Mouse (Mus musculus): ENCODE measurements around the gene Adal. TPM values are rescaled to one million over a fixed set of nuclear protein-coding genes. Genes with fewer than 3 reads are reported as not detected.

Gene Adal
- total RNA-seq, 2 experiments from 2014 or later, result 8.5 to 13.4 TPM

- ATAC-seq (ENCODE audit: poor library complexity, severe bottlenecking), result peak; percentile 80
Measured at GRCm38 (mm10) chr2:121170980-121171742, 30.9 kb downstream of the Adal start, which contains the start of gene Zscan29. Gene Zscan29 (minus strand): TSS chr2:121171125.

GRCm38 (mm10) chr2:121178828-121179479 lies 38.7 kb downstream of the Adal start:
- peak; percentile 66 for ATAC-seq (ENCODE audit: poor library complexity, severe bottlenecking)

- ATAC-seq (ENCODE audit: poor library complexity, severe bottlenecking), result no peak
Measured at GRCm38 (mm10) chr2:121183431-121183830, 43.2 kb downstream of the Adal start.

- ATAC-seq (ENCODE audit: poor library complexity, severe bottlenecking), result no peak
Measured at GRCm38 (mm10) chr2:121184142-121184541, 43.9 kb downstream of the Adal start.

GRCm38 (mm10) chr2:121188530-121188929 lies 48.3 kb downstream of the Adal start:
- ATAC-seq (ENCODE audit: poor library complexity, severe bottlenecking), result no peak

- no peak for ATAC-seq (ENCODE audit: poor library complexity, severe bottlenecking)
Measured at GRCm38 (mm10) chr2:121195466-121195865, 55.2 kb downstream of the Adal start.

GRCm38 (mm10) chr2:121204276-121204675 lies 64.0 kb downstream of the Adal start:
- ATAC-seq (ENCODE audit: poor library complexity, severe bottlenecking), result no peak

Other genes with a start within 250 kb of the Adal start
- 13.7 and 17.5 TPM in 2 replicates for gene Ubr1, start 169.7 kb upstream of the Adal start, total RNA-seq (2015)
- 15.9 and 23.8 TPM in 2 replicates for gene Ubr1, start 169.7 kb upstream of the Adal start, total RNA-seq (2017)
- gene Tmem62, start 163.4 kb upstream of the Adal start, total RNA-seq (2015), result 6.0 and 10.4 TPM in 2 replicates
- gene Tmem62, start 163.4 kb upstream of the Adal start, total RNA-seq (2017), result 4.5 and 8.4 TPM in 2 replicates
- gene Ccndbp1, start 132.0 kb upstream of the Adal start, total RNA-seq (2015), result 66.8 and 74.7 TPM in 2 replicates
- gene Ccndbp1, start 132.0 kb upstream of the Adal start, total RNA-seq (2017), result 63.0 and 69.7 TPM in 2 replicates
- gene Epb42, start 103.4 kb upstream of the Adal start, total RNA-seq (2015), result 0.22 and 2.4 TPM in 2 replicates
- gene Epb42, start 103.4 kb upstream of the Adal start, total RNA-seq (2017), result 1.9 and 4.4 TPM in 2 replicates
- not detected in 2 replicates for gene Tgm5, start 54.6 kb upstream of the Adal start, total RNA-seq (2015)
- not detected in 2 replicates for gene Tgm5, start 54.6 kb upstream of the Adal start, total RNA-seq (2017)
- gene Tgm7, start 30.6 kb upstream of the Adal start, total RNA-seq (2015), result not detected in 2 replicates
- gene Tgm7, start 30.6 kb upstream of the Adal start, total RNA-seq (2017), result not detected in 2 replicates
- gene Lcmt2, start 225 bp downstream of the Adal start, total RNA-seq (2015), result 5.9 and 6.5 TPM in 2 replicates
- 4.2 and 6.5 TPM in 2 replicates for gene Lcmt2, start 225 bp downstream of the Adal start, total RNA-seq (2017)
- 45.1 and 45.5 TPM in 2 replicates for gene Tubgcp4, start 30.2 kb downstream of the Adal start, total RNA-seq (2015)
- 34.3 and 42.9 TPM in 2 replicates for gene Tubgcp4, start 30.2 kb downstream of the Adal start, total RNA-seq (2017)
- 24.3 and 27.1 TPM in 2 replicates for gene Zscan29, start 30.7 kb downstream of the Adal start, total RNA-seq (2015)
- 27.0 and 37.4 TPM in 2 replicates for gene Zscan29, start 30.7 kb downstream of the Adal start, total RNA-seq (2017)
- 8.3 and 10.3 TPM in 2 replicates for gene Trp53bp1, start 131.0 kb downstream of the Adal start, total RNA-seq (2015)
- gene Trp53bp1, start 131.0 kb downstream of the Adal start, total RNA-seq (2017), result 4.6 and 7.9 TPM in 2 replicates
- gene Map1a, start 149.2 kb downstream of the Adal start, total RNA-seq (2015), result 0.96 TPM in 1 of 2 replicates, not detected in the other
- gene Map1a, start 149.2 kb downstream of the Adal start, total RNA-seq (2017), result 0.04 and 0.08 TPM in 2 replicates
- gene Ppip5k1, start 215.0 kb downstream of the Adal start, total RNA-seq (2015), result 4.5 and 6.5 TPM in 2 replicates
- 8.8 and 12.5 TPM in 2 replicates for gene Ppip5k1, start 215.0 kb downstream of the Adal start, total RNA-seq (2017)
- not detected in 2 replicates for gene Ckmt1, start 217.3 kb downstream of the Adal start, total RNA-seq (2015)
- not detected in 2 replicates for gene Ckmt1, start 217.3 kb downstream of the Adal start, total RNA-seq (2017)
- not detected in 2 replicates for gene Strc, start 246.7 kb downstream of the Adal start, total RNA-seq (2015)
- not detected in 2 replicates for gene Strc, start 246.7 kb downstream of the Adal start, total RNA-seq (2017)